19 mouse cellular contexts compared by ENCODE assay signal in genomic region chr4:145356234-145356633, GRCm38 (mm10). TPM values are rescaled to one million over a fixed set of nuclear protein-coding genes. Genes with fewer than 3 reads are reported as not detected.
"Had no signal": no experiment of that assay in that cellular context is flagged by ENCODE, and none has a peak within 500 bp of the region (broad histone marks: within the 10 kb centered on the region; RNA-seq: fewer than 3 reads in every experiment).

No protein-coding gene starts in this region.

- H3K4me3 ChIP-seq: liver, embryonic 15.5 days; lung, embryonic 15.5 days; midbrain, embryonic 10.5 days; midbrain, embryonic 12.5 days; myocyte; neural tube, embryonic 13.5 days; neural tube, embryonic 15.5 days had no signal

- H3K4me1 ChIP-seq: liver, embryonic 15.5 days; lung, embryonic 15.5 days; midbrain, embryonic 10.5 days; midbrain, embryonic 12.5 days; neural tube, embryonic 13.5 days; neural tube, embryonic 15.5 days had no signal

- ATAC-seq: liver, postnatal 0 days; lung, postnatal 0 days; midbrain, embryonic 16.5 days had no signal

- H3K27me3 ChIP-seq: liver, embryonic 15.5 days; lung, embryonic 15.5 days; midbrain, embryonic 12.5 days; neural tube, embryonic 13.5 days; neural tube, embryonic 15.5 days had no signal

- H3K36me3 ChIP-seq: liver, embryonic 15.5 days; lung, embryonic 15.5 days; midbrain, embryonic 10.5 days; midbrain, embryonic 12.5 days; neural tube, embryonic 13.5 days; neural tube, embryonic 15.5 days had no signal

- H3K9me3 ChIP-seq: liver, embryonic 15.5 days; lung, embryonic 15.5 days; midbrain, embryonic 10.5 days; midbrain, embryonic 12.5 days; neural tube, embryonic 13.5 days; neural tube, embryonic 15.5 days had no signal

- DNase-seq: liver, postnatal 0 days; lung, adult 2 months; lung, postnatal 14 days; lung, postnatal 36 days; midbrain, embryonic 14.5 days; right cerebral cortex, postnatal 14 days; thymus, adult 18-20 months; thymus, postnatal 14 days; thymus, postnatal 4 days had no signal

- H3K9ac ChIP-seq: liver, embryonic 15.5 days; liver, postnatal 0 days; lung, embryonic 15.5 days; midbrain, embryonic 12.5 days; neural tube, embryonic 13.5 days; neural tube, embryonic 15.5 days had no signal

- H3K4me2 ChIP-seq: liver, embryonic 15.5 days; lung, embryonic 15.5 days; midbrain, embryonic 12.5 days; neural tube, embryonic 13.5 days; neural tube, embryonic 15.5 days had no signal

- H3K27ac ChIP-seq: liver, embryonic 15.5 days; lung, embryonic 15.5 days; macrophage; midbrain, embryonic 10.5 days; midbrain, embryonic 12.5 days; neural tube, embryonic 13.5 days; neural tube, embryonic 15.5 days had no signal

RNA-seq across cellular contexts. Expression of gene Tnfrsf8, which starts 41.3 kb away (rescaled TPM):
- polyA plus RNA-seq: midbrain, embryonic 10.5 days; midbrain, embryonic 12.5 days; neural tube, embryonic 13.5 days had no signal
